Mouse (Mus musculus) liver, adult 2 months (tissue): Measurements from ENCODE around the gene Kdm2b.

Experiments
- CTCF ChIP-seq: fragments of 200-500 bp; IDR thresholded peaks from 2 replicates; pipeline ENCODE4 v1.5.1; 2011; ENCODE audit warnings: low read depth, low read length, control low read depth
- POLR2A ChIP-seq: fragments of 200-500 bp; IDR thresholded peaks from 2 replicates; pipeline ENCODE4 v1.6.1; 2011; ENCODE audit warnings: low read length, control low read depth; ENCODE audit not compliant: insufficient read depth; ENCODE audit errors: extremely low read depth

- TF ChIP-seq CTCF (peak; percentile 63), POLR2A (no peak)
Measured at GRCm38 (mm10) chr5:123013599-123014315, 24.1 kb upstream of the Kdm2b start.
